15 mouse cellular contexts compared by ENCODE assay signal in genomic region chr17:46034110-46034509, GRCm38 (mm10). TPM values are rescaled to one million over a fixed set of nuclear protein-coding genes. Genes with fewer than 3 reads are reported as not detected.
DNase-seq lines count a peak whose midpoint lies in the region; ATAC-seq and TF ChIP-seq lines count a peak whose summit lies in the region.
"Had no signal": no experiment of that assay in that cellular context is flagged by ENCODE, and none has a peak within 500 bp of the region (broad histone marks: within the 10 kb centered on the region; RNA-seq: fewer than 3 reads in every experiment).

No protein-coding gene starts in this region.

- WGBS in hindbrain, embryonic 10.5 days, result 52% methylated on average over 6 of the region's 6 CpGs
- WGBS in hindbrain, embryonic 14.5 days, result 57% methylated on average over 6 of the region's 6 CpGs
- WGBS in thymus, adult 2 months, result 6% methylated on average over 6 of the region's 6 CpGs

- 0 out of 2 replicates have a peak, but pooled peaks cover under 1% of the 10 kb centered on the region for H3K36me3 ChIP-seq in hindbrain, embryonic 10.5 days
- no peaks in the 10 kb centered on the region for H3K36me3 ChIP-seq in hindbrain, embryonic 14.5 days (replicated peaks; ENCODE audit: control insufficient read depth, insufficient read depth)
- no peaks in the 10 kb centered on the region for H3K36me3 ChIP-seq in CH12.LX (replicated peaks in 1 of 2; ENCODE audit: control insufficient read depth in 1 of 2, insufficient read depth in 1 of 2, low read length in 1 of 2)
- H3K36me3 ChIP-seq in thymus, adult 2 months (ENCODE audit: control insufficient read depth, insufficient read depth, low read length), result no peaks in the 10 kb centered on the region
- H3K36me3 ChIP-seq: midbrain, embryonic 12.5 days had no signal

- H3K4me1 ChIP-seq in hindbrain, embryonic 10.5 days (replicated peaks), result peaks cover 42% of the 10 kb centered on the region
- peaks cover 19% of the 10 kb centered on the region for H3K4me1 ChIP-seq in hindbrain, embryonic 14.5 days (replicated peaks; ENCODE audit: control insufficient read depth, insufficient read depth, low read length)
- H3K4me1 ChIP-seq in CH12.LX (ENCODE audit: control insufficient read depth in 1 of 2, insufficient read depth in 2 of 2), result peaks cover 10 to 47% of the 10 kb centered on the region in 2 experiments
- H3K4me1 ChIP-seq in thymus, adult 2 months (replicated peaks; ENCODE audit: control insufficient read depth, insufficient read depth, low read length), result peaks cover 30% of the 10 kb centered on the region

- no peaks in the 10 kb centered on the region for H3K9me3 ChIP-seq in hindbrain, embryonic 10.5 days
- H3K9me3 ChIP-seq in hindbrain, embryonic 14.5 days (ENCODE audit: control insufficient read depth, low read length), result no peaks in the 10 kb centered on the region
- no peaks in the 10 kb centered on the region for H3K9me3 ChIP-seq in CH12.LX (replicated peaks; ENCODE audit: low read length)
- H3K9me3 ChIP-seq: midbrain, embryonic 12.5 days had no signal

- ATAC-seq in CD4-positive, CD25-positive, alpha-beta regulatory T cell, adult 4 months, result no peak
- no peak for ATAC-seq in hindbrain, embryonic 14.5 days (ENCODE audit: low FRiP score)
- ATAC-seq: Patski had no signal

- peak; percentile 16 for DNase-seq in CD4-positive, CD25-positive, alpha-beta regulatory T cell, adult 2 months (ENCODE audit: low read depth, low spot score)
- no peak for DNase-seq in hindbrain, embryonic 10.5 days (ENCODE audit: low spot score)
- no peak for DNase-seq in hindbrain, embryonic 14.5 days (ENCODE audit: low spot score)
- no peak for DNase-seq in CH12.LX (ENCODE audit: extremely low read depth)
- DNase-seq in thymus, adult 2 months, result peak; percentile 43
- DNase-seq in left cerebral cortex, postnatal 14 days (ENCODE audit: low spot score in 2 of 2), result no peak
- DNase-seq in gastrocnemius, postnatal 36 days, result no peak
- DNase-seq: gastrocnemius, postnatal 25 days; heart, postnatal 36 days; lung, postnatal 14 days had no signal

- TF ChIP-seq CTCF in CH12.LX (conservative IDR thresholded peaks at IDR 0.05 in 1 of 2, IDR thresholded peaks at IDR 0.05 in 1 of 2; ENCODE audit: low read depth in 2 of 2, low read length in 2 of 2), result no peak
- TF ChIP-seq CTCF in thymus, adult 2 months (IDR thresholded peaks at IDR 0.05; ENCODE audit: borderline replicate concordance, control insufficient read depth, extremely low read depth, insufficient read depth, low read length, poor library complexity), result no peak

- no peak overlapping the region for H3K4me3 ChIP-seq in hindbrain, embryonic 10.5 days
- H3K4me3 ChIP-seq in hindbrain, embryonic 14.5 days (replicated peaks; ENCODE audit: low read length), result no peak overlapping the region
- no peak overlapping the region for H3K4me3 ChIP-seq in CH12.LX (replicated peaks in 1 of 3; ENCODE audit: low read depth in 2 of 3, low read length in 2 of 3, poor library complexity in 1 of 3)
- H3K4me3 ChIP-seq in thymus, adult 2 months (ENCODE audit: control insufficient read depth, insufficient read depth, low read length), result no peak overlapping the region
- H3K4me3 ChIP-seq: erythroblast, embryonic 14.5 days; midbrain, embryonic 12.5 days had no signal

- intact Hi-C loops in left cerebral cortex, postnatal 14 days (cut with DNase I), result loop anchor here (5.0 kb wide), 2 partner anchors 98 to 227 kb away; no protein-coding TSS in a partner anchor
- intact Hi-C loops in gastrocnemius, postnatal 36 days (cut with DNase I), result no loop called here

- H3K9ac ChIP-seq in hindbrain, embryonic 14.5 days, result no peak overlapping the region
- no peak overlapping the region for H3K9ac ChIP-seq in CH12.LX (ENCODE audit: insufficient read depth, low read depth)
- H3K9ac ChIP-seq: liver, embryonic 14.5 days; midbrain, embryonic 12.5 days had no signal

- peaks cover 16% of the 10 kb centered on the region for H3K79me2 ChIP-seq in CH12.LX (replicated peaks; ENCODE audit: control insufficient read depth, extremely low read depth, insufficient read depth, poor library complexity, severe bottlenecking)

- H3K4me2 ChIP-seq in hindbrain, embryonic 14.5 days (replicated peaks), result no peak overlapping the region
- no peak overlapping the region for H3K4me2 ChIP-seq in CH12.LX (ENCODE audit: insufficient read depth, low read depth, poor library complexity, severe bottlenecking)
- H3K4me2 ChIP-seq: midbrain, embryonic 12.5 days had no signal

- H3K27ac ChIP-seq in hindbrain, embryonic 10.5 days, result 0 out of 2 replicates have a peak overlapping the region, but pooled peaks have one; percentile 97
- H3K27ac ChIP-seq in hindbrain, embryonic 14.5 days, result no peak overlapping the region
- H3K27ac ChIP-seq in CH12.LX (ENCODE audit: insufficient read depth, low read depth), result no peak overlapping the region
- no peak overlapping the region for H3K27ac ChIP-seq in thymus, adult 2 months (ENCODE audit: control insufficient read depth, insufficient read depth, low read length)
- H3K27ac ChIP-seq: liver, embryonic 14.5 days; midbrain, embryonic 12.5 days had no signal

- peaks cover 15% of the 10 kb centered on the region for H3K27me3 ChIP-seq in hindbrain, embryonic 10.5 days (ENCODE audit: insufficient read depth, poor library complexity, severe bottlenecking)
- H3K27me3 ChIP-seq in hindbrain, embryonic 14.5 days (ENCODE audit: control insufficient read depth, insufficient read depth, low read length), result no peaks in the 10 kb centered on the region
- peaks cover 18% of the 10 kb centered on the region for H3K27me3 ChIP-seq in CH12.LX (replicated peaks)
- no peaks in the 10 kb centered on the region; the same call in 1 of the 2 replicates for H3K27me3 ChIP-seq in thymus, adult 2 months (ENCODE audit: control insufficient read depth, insufficient read depth, low read length)
- H3K27me3 ChIP-seq: Patski had no signal

- no peak for TF ChIP-seq RAD21 in CH12.LX (IDR thresholded peaks at IDR 0.05; ENCODE audit: low read depth, low read length)

- in situ Hi-C loops in CH12.LX (cut with MboI; ENCODE audit: low pct_ligation_motif_present, low pct_unique_long_range_greater_than_20kb, low sequenced_read_pairs), result loop anchor here (5.0 to 10.0 kb wide), 3 partner anchors 101 to 297 kb away; no protein-coding TSS in a partner anchor

- dilution Hi-C loops in CH12.LX (cut with MboI; ENCODE audit: extremely low pct_ligation_motif_present, extremely low pct_unique_long_range_greater_than_20kb, low sequenced_read_pairs), result no loop called here

- no peak for TF ChIP-seq POLR2A in CH12.LX (IDR thresholded peaks at IDR 0.05; ENCODE audit: low read depth, low read length)
- TF ChIP-seq POLR2A in thymus, adult 2 months (IDR thresholded peaks at IDR 0.05; ENCODE audit: control insufficient read depth, extremely low read depth, insufficient read depth, low read length, poor library complexity), result no peak

- no peak for TF ChIP-seq EP300 in CH12.LX (IDR thresholded peaks at IDR 0.05; ENCODE audit: low read length)

TF ChIP-seq in CH12.LX, 34 proteins besides CTCF, POLR2A, EP300 and RAD21:
- TF ChIP-seq BHLHE40 (IDR thresholded peaks at IDR 0.05; ENCODE audit: low read depth, low read length) (peak; percentile 67; the same call in 1 of the 2 replicates), RCOR1 (conservative IDR thresholded peaks at IDR 0.05; ENCODE audit: low read depth, low read length) (no peak), MXI1 (IDR thresholded peaks at IDR 0.05; ENCODE audit: low read depth, low read length) (no peak), MAZ (IDR thresholded peaks at IDR 0.05; ENCODE audit: low read depth, low read length) (no peak), NELFE (IDR thresholded peaks at IDR 0.05; ENCODE audit: low read depth, low read length) (no peak)
TF ChIP-seq in CH12.LX: peak in this region for 1.

RNA-seq across cellular contexts. Expression of gene Vegfa, which starts 1.9 kb away (rescaled TPM):
- not detected for polyA plus RNA-seq in CD4-positive, CD25-positive, alpha-beta regulatory T cell, adult 4 months (2017; shearing (Covaris generic))
- 2.0 TPM in 2 replicates for polyA plus RNA-seq in hindbrain, embryonic 10.5 days (2016; fragmentation: Nextera tagmentation; extraction: Ambion mirVana)
- polyA plus RNA-seq in hindbrain, embryonic 14.5 days (2014; fragmentation: Nextera tagmentation; extraction: Ambion mirVana), result 4.1 and 6.5 TPM in 2 replicates
- total RNA-seq in CH12.LX (2012; rRNA removed), result 21.5 and 50.0 TPM in 2 replicates
- total RNA-seq in CH12.LX (2014; rRNA removed), result 15.5 and 17.2 TPM in 2 replicates
- polyA plus RNA-seq in CH12.LX (2012; ENCODE audit: insufficient read length, low read depth), result 15.3 and 16.5 TPM in 2 replicates
- 50.3 and 65.2 TPM in 2 replicates for polyA plus RNA-seq in thymus, adult 2 months (2012; rRNA removed)
- total RNA-seq in left cerebral cortex, postnatal 14 days (2021), result 10 to 100 TPM; 88.1 to 94.7 TPM
- total RNA-seq in gastrocnemius, postnatal 36 days (2021), result 100 to 1,000 TPM; 137 to 152 TPM

Comparison
In these comparisons a context has a peak if more than half of its experiments do, and no peak if none do; other contexts are left out.
1. DNase-seq: peak in CD4-positive, CD25-positive, alpha-beta regulatory T cell, adult 2 months (single experiment) and thymus, adult 2 months (single experiment); none in hindbrain, embryonic 10.5 days (single experiment), hindbrain, embryonic 14.5 days (single experiment), CH12.LX (single experiment), left cerebral cortex, postnatal 14 days (0 of 2) and gastrocnemius, postnatal 36 days (0 of 2).